Mouse (Mus musculus) cerebellum, adult 11 months (tissue): ENCODE data around the gene Ddx3x.
"Not testable (repeated sequence)": the region's sequence is repeated elsewhere in the genome, so short reads cannot be mapped to it uniquely, and the experiment has no call there.

ENCODE experiments used
- DNase-seq: peaks from one replicate; pipeline ENCODE4 v3.0.0; 2022

Gene Ddx3x

GRCm38 (mm10) chrX:13280409-13281328, at the start of gene Ddx3x:
Gene Ddx3x (plus strand): TSS chrX:13280970.
- peak; percentile 95 for DNase-seq

- no peak for DNase-seq
Observed at GRCm38 (mm10) chrX:13231243-13231642, 49.5 kb upstream of the Ddx3x start.

- not testable (repeated sequence) for DNase-seq
Observed at GRCm38 (mm10) chrX:13232834-13233233, 47.9 kb upstream of the Ddx3x start.

- DNase-seq: no peak
Observed at GRCm38 (mm10) chrX:13233631-13234030, 47.1 kb upstream of the Ddx3x start.

GRCm38 (mm10) chrX:13234709-13235108, 46.1 kb upstream of the Ddx3x start:
- no peak for DNase-seq

GRCm38 (mm10) chrX:13236100-13236568, 44.6 kb upstream of the Ddx3x start:
- no peak for DNase-seq

- DNase-seq: no peak
Observed at GRCm38 (mm10) chrX:13239455-13239854, 41.3 kb upstream of the Ddx3x start.

GRCm38 (mm10) chrX:13240646-13241425, 39.9 kb upstream of the Ddx3x start:
- no peak for DNase-seq

- DNase-seq: peak; percentile 28
Observed at GRCm38 (mm10) chrX:13241426-13242319, 39.1 kb upstream of the Ddx3x start.

GRCm38 (mm10) chrX:13242320-13243096, 38.3 kb upstream of the Ddx3x start:
- peak; percentile 77 for DNase-seq

GRCm38 (mm10) chrX:13243133-13244123, 37.3 kb upstream of the Ddx3x start:
- no peak for DNase-seq

- DNase-seq: no peak
Observed at GRCm38 (mm10) chrX:13244588-13244987, 36.2 kb upstream of the Ddx3x start.

GRCm38 (mm10) chrX:13245027-13245426, 35.7 kb upstream of the Ddx3x start:
- DNase-seq: no peak

- DNase-seq: no peak
Observed at GRCm38 (mm10) chrX:13251683-13252082, 29.1 kb upstream of the Ddx3x start.

GRCm38 (mm10) chrX:13254273-13254672, 26.5 kb upstream of the Ddx3x start:
- no peak for DNase-seq

GRCm38 (mm10) chrX:13263356-13263755, 17.4 kb upstream of the Ddx3x start:
- no peak for DNase-seq

- DNase-seq: no peak
Observed at GRCm38 (mm10) chrX:13275519-13276137, 5.1 kb upstream of the Ddx3x start.

GRCm38 (mm10) chrX:13278996-13279395, 1.8 kb upstream of the Ddx3x start:
- no peak for DNase-seq

- DNase-seq: peak; percentile 75
Observed at GRCm38 (mm10) chrX:13280037-13280408, 747 bp upstream of the Ddx3x start.
